Mouse (Mus musculus) forebrain, embryonic 12.5 days (tissue): ENCODE data around the gene Coq10a. TPM values are rescaled to one million over a fixed set of nuclear protein-coding genes. Genes with fewer than 3 reads are reported as not detected.

ENCODE experiments used
- ATAC-seq: fragments of 200-750 bp; cut with Nextera tagmentation; 2 replicates; pipeline ENCODE4 v1.8.0; 2017; ENCODE audit warnings: moderate TSS enrichment; ENCODE audit not compliant: low FRiP score
- H3K27ac ChIP-seq: fragments of 300-500 bp; sonication (generic); 2 replicates; pipeline ENCODE4 v1.5.1; 2016; ENCODE audit warnings: mild to moderate bottlenecking
- H3K27me3 ChIP-seq: fragments of 300-500 bp; sonication (generic); 2 replicates; pipeline ENCODE4 v1.6.1; 2016; ENCODE audit warnings: mild to moderate bottlenecking
- H3K36me3 ChIP-seq: fragments of 300-500 bp; sonication (generic); replicated peaks from 2 replicates; pipeline ENCODE4 v1.6.1; 2016; ENCODE audit warnings: mild to moderate bottlenecking
- H3K4me1 ChIP-seq: fragments of 300-500 bp; sonication (generic); 2 replicates; pipeline ENCODE4 v1.6.1; 2016
- H3K4me2 ChIP-seq: fragments of 300-500 bp; sonication (generic); 2 replicates; pipeline ENCODE4 v1.6.1; 2016; ENCODE audit warnings: mild to moderate bottlenecking, moderate library complexity
- H3K4me3 ChIP-seq: fragments of 300-500 bp; sonication (generic); replicated peaks from 2 replicates; pipeline ENCODE4 v1.5.1; 2016; ENCODE audit warnings: mild to moderate bottlenecking
- H3K9ac ChIP-seq: fragments of 300-500 bp; sonication (generic); 2 replicates; pipeline ENCODE4 v1.6.1; 2016; ENCODE audit warnings: mild to moderate bottlenecking
- H3K9me3 ChIP-seq: fragments of 300-500 bp; sonication (generic); 2 replicates; pipeline ENCODE4 v1.6.1; 2016
- WGBS: fragments of 180-500 bp; shearing (Covaris S2); methylation state at CpG from one replicate; pipeline ENCODE4 v1.1.7; 2016; 5-methylcytosine and 5-hydroxymethylcytosine counted together
- polyA plus RNA-seq: library from polyadenylated mRNA; unstranded; fragments of >200 nt; fragmentation: Nextera tagmentation; extraction: Ambion mirVana; gene quantifications from 2 replicates; pipeline ENCODE4 v1.2.1, GENCODE M21; 2016

Gene Coq10a
- polyA plus RNA-seq, 1 experiment from 2014 or later: 25.5 TPM

DNA sequence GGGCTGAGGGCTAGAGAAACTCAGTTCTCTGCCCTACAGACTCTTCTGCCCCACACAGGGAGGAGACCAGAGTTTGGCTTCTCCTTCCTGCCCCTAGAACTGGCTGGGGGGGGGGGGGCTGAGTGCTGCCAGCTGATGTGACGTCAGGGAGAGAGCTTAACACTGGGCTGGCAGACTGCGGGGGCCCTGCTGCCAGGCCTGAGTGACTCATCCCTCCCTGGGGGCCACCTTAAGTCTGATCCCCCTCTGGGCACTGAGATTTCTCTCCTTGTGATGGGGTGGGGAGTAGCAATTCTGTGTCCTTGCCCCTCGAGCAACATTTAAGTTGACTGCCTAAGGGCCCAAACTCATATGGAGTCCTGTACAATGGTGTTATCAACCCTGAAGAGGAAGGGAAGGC, 9.7 kb upstream of the Coq10a start:
- peak overlapping the region; percentile 100 for H3K4me3 ChIP-seq
- H3K36me3 ChIP-seq: peaks cover 51% of the 10 kb centered on the region
- peak overlapping the region; percentile 99 for H3K9ac ChIP-seq
- no peak for ATAC-seq
- peak overlapping the region; percentile 61 for H3K4me2 ChIP-seq
- WGBS: 80% methylated on average over 3 of the region's 3 CpGs
- no peaks in the 10 kb centered on the region for H3K27me3 ChIP-seq
- 0 out of 2 replicates have a peak overlapping the region, but pooled peaks have one; percentile 94 for H3K27ac ChIP-seq
- peaks cover 26% of the 10 kb centered on the region for H3K4me1 ChIP-seq
- H3K9me3 ChIP-seq: no peaks in the 10 kb centered on the region

DNA sequence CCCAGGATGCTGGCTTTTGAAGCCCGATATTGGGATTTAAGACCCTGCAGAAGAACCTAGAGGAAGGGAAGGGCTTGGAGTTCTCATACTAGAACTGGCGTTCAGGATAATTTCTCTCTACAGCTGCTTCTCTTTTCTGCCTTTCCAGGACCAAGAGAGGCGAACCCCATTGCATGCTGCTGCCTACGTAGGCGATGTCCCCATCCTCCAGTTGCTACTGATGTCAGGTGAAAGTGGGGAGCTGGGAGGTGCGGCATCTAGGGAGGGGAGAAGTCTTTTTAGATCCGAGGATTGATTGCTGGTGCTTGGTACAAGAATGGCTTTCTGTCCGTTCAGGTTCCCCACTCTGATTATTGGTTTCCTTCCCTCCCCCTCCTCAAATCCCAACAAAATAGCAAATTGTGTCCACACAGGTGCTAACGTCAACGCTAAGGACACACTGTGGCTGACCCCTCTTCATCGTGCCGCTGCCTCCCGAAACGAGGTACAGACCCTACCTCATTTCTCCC, 9.2 kb upstream of the Coq10a start:
- H3K4me2 ChIP-seq: peak overlapping the region; percentile 61
- H3K27ac ChIP-seq: peak overlapping the region; percentile 94
- ATAC-seq: no peak
- H3K9me3 ChIP-seq: no peaks in the 10 kb centered on the region
- H3K27me3 ChIP-seq: no peaks in the 10 kb centered on the region
- WGBS: 56% methylated on average over 14 of the region's 14 CpGs
- H3K4me1 ChIP-seq: peaks cover 26% of the 10 kb centered on the region
- peak overlapping the region; percentile 99 for H3K9ac ChIP-seq
- peaks cover 46% of the 10 kb centered on the region for H3K36me3 ChIP-seq
- H3K4me3 ChIP-seq: peak overlapping the region; percentile 100

DNA sequence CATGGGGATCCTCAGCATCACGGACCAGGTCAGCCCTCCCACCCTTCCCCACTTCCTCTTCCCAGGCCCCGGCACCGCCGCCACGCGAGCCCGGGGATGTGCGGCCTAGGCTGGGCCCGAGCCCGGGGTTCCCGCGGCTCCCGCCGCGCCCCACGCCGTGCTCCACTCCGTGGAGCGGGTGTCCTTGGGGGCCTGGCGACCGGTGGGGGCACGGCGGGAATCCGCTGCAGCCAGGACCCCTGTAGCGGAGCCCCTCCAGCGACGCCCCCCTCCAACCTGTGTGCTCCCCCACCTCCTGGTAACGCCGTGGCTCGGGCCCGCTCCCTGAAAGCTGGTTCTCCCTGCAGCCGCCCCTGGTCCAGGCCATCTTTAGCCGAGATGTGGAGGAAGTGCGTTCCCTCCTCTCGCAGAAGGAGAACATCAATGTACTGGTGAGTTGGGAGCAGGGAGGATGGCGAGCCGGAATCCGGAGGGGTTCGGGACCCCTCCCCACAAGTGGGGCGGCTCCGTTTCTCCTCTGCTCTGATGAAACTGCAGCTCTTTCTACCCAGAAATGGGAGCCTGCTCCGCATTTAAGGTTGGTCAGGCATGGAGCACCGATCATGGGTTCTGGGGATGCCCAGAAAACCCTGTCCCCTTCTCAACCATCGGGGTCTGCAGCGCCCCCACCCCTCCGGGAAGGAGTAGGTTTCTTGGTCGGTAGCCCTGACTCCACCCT, 8.6 kb upstream of the Coq10a start:
- Histone ChIP-seq H3K9me3 (no peaks in the 10 kb centered on the region), H3K36me3 (peaks cover 40% of the 10 kb centered on the region), H3K4me1 (peaks cover 26% of the 10 kb centered on the region), H3K4me3 (peak overlapping the region; percentile 100), H3K27me3 (no peaks in the 10 kb centered on the region), H3K4me2 (peak overlapping the region; percentile 61), H3K27ac (peak overlapping the region; percentile 94), H3K9ac (peak overlapping the region; percentile 99)
- under 1% methylated on average over 23 of the region's 47 CpGs for WGBS
- ATAC-seq: peak; percentile 82

DNA sequence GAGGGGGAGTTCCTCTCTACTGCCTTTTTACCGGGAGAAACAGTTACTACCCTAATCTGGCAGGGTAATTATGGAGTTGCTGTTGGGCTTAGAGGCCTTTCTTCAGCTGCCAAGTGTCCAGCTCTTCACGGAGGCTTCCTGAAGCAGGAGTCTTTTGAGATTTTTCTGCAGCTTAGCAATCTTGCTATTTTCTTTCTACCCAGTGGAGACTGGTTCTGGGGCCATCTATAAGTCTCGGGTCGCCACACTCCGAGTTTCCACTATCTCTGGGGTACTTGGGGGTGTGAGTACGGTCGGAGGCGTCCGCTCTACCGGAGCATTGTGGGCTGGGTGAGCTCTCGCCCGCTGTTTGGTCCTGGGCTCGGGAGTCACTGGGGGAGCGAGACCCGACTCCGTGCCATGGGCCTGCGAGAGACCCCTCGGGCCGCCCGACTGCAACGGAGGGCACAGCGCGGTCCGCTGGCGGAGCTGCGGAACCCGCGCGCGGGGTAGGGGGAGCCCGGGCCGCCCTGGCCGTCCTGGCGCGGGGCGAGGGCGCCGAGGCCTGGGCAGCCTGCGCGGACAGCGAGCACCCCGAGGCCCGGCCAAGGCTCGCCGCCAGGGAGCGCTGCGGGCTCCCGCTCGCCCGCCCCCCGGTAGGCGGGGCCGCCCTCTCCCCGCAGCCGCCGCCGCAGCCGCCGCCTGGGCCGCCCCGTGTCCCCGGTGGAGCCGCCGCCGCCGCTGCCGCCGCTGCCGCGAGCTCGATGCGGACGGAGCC, 7.8 kb upstream of the Coq10a start, which contains the start of gene Ankrd52:
Gene Ankrd52 (plus strand): TSS at position 661 of the 757 bp plus-strand sequence.
- peak; percentile 89 for ATAC-seq
- Histone ChIP-seq H3K9ac (peak within 1 kb of the TSS; percentile 99), H3K4me3 (peak within 1 kb of the TSS; percentile 100), H3K4me2 (peak within 1 kb of the TSS; percentile 61), H3K4me1 (peaks cover 26% of the 10 kb centered on the region), H3K36me3 (peaks cover 33% of the 10 kb centered on the region), H3K27ac (peak within 1 kb of the TSS; percentile 94), H3K27me3 (no peaks in the 10 kb centered on the region), H3K9me3 (no peaks in the 10 kb centered on the region)
- under 1% methylated on average over 45 of the region's 73 CpGs for WGBS

DNA sequence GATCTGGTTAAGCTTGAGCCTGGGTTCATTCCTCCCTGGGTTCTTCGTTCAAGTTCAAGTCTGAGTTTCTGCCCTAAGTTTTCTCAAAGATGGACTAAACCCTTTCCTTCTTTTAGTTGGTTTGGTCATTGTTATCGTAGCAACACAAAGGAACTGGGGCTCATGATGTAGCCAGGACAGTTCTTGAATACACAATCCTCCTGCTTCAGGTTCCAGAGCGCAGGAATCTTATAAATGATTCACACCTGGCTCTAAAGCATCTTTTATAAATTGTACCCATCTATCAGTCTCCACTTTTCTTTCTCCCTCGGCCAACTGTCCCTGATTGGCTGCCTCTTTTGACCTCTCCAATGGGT, 7.3 kb upstream of the Coq10a start:
- WGBS: 40% methylated on average over 4 of the region's 4 CpGs
- peak overlapping the region; percentile 100 for H3K4me3 ChIP-seq
- no peaks in the 10 kb centered on the region for H3K27me3 ChIP-seq
- H3K36me3 ChIP-seq: peaks cover 29% of the 10 kb centered on the region
- peak overlapping the region; percentile 99 for H3K9ac ChIP-seq
- peak overlapping the region; percentile 61 for H3K4me2 ChIP-seq
- peaks cover 26% of the 10 kb centered on the region for H3K4me1 ChIP-seq
- H3K27ac ChIP-seq: peak overlapping the region; percentile 94
- no peak for ATAC-seq
- H3K9me3 ChIP-seq: no peaks in the 10 kb centered on the region

DNA sequence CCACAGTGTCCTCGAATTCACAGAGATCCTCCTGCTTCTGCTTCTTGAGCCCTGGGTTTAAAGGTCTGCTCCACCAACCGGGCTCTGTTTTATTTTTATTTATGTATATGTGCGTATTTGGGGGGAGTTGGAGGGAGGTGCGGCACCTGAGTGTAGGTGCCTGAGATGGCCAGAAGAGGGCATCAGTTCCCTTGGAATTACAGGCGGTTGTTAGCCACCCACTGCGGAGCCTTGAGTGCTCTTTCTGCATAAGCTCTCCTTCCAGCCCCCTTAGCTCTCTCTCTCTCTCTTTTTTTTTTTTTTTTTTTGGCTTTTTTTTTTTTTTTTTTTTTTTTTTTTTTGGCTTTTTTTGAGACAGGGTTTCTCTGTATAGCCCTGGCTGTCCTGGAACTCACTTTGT, 5.6 kb upstream of the Coq10a start:
- Histone ChIP-seq H3K36me3 (peaks cover 12% of the 10 kb centered on the region), H3K4me2 (no peak overlapping the region), H3K27ac (no peak overlapping the region), H3K27me3 (0 out of 2 replicates have a peak, but pooled peaks cover 3% of the 10 kb centered on the region), H3K9me3 (no peaks in the 10 kb centered on the region), H3K4me3 (no peak overlapping the region), H3K9ac (no peak overlapping the region), H3K4me1 (peaks cover 29% of the 10 kb centered on the region)
- no peak for ATAC-seq
- WGBS: 83% methylated on average over 6 of the region's 6 CpGs

DNA sequence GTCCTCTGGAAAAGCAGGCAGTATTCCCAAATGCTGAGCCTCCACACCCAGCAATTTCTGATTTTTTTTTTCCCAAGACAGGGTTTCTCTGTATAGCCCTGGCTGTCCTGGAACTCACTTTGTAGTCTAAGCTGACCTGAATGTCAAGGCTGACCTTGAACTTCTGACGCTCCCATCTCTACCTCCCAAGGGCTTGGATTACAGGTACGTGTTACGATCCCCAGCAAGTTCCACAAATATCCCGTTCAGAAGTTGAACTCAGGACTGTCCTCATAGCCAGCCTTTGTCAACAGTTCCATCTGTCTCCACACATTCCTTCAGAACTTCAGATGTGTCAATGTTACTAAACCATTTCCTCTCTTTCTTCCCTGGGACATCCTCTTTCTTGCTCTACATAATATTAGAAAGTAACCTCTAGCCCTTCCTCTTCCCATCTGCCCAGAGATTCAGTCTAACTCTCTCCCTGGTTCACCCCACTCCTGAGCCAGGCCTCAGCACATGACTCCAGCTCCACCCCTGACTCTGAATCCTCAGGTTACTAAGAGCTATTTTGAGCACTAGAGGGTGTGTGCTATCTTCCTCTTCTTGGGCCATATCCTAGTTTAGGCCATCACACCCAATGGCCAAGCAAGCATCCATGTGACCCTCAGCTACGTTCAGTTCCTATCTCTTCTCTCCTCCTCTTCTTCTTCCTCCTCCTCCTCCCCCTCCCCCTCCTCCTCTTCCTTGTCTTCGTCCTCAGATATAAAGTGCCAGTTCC, 4.4 kb upstream of the Coq10a start:
- Histone ChIP-seq H3K4me1 (peaks cover 21% of the 10 kb centered on the region), H3K9me3 (no peaks in the 10 kb centered on the region), H3K4me3 (no peak overlapping the region), H3K9ac (no peak overlapping the region), H3K27me3 (0 out of 2 replicates have a peak, but pooled peaks cover 3% of the 10 kb centered on the region), H3K4me2 (no peak overlapping the region), H3K36me3 (peaks cover 1% of the 10 kb centered on the region; the same call in 1 of the 2 replicates), H3K27ac (no peak overlapping the region)
- no peak for ATAC-seq
- 82% methylated on average over 6 of the region's 6 CpGs for WGBS

DNA sequence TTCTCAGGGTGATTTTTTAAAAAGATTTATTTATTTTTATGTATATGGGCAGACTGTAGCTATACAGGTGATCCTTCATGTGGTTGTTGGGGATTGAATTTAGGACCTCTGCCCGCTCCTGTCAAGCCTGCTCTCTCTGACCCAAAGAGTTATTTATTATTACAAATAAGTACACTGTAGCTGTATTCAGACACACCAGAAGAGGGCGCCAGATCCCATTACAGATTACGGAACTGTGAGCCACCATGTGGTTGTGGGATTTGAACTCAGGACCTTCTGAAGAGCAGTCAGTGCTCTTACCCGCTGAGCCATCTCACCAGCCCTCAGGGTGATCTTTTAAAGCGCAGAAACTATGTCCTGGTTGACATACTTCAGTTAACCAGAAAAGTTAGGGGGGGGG, 3.3 kb upstream of the Coq10a start:
- H3K27ac ChIP-seq: no peak overlapping the region
- H3K9ac ChIP-seq: no peak overlapping the region
- H3K4me3 ChIP-seq: no peak overlapping the region
- no peaks in the 10 kb centered on the region for H3K36me3 ChIP-seq
- no peak overlapping the region for H3K4me2 ChIP-seq
- peaks cover 26% of the 10 kb centered on the region for H3K4me1 ChIP-seq
- H3K9me3 ChIP-seq: no peaks in the 10 kb centered on the region
- 76% methylated on average over 5 of the region's 5 CpGs for WGBS
- no peak for ATAC-seq
- H3K27me3 ChIP-seq: 0 out of 2 replicates have a peak, but pooled peaks cover 3% of the 10 kb centered on the region

DNA sequence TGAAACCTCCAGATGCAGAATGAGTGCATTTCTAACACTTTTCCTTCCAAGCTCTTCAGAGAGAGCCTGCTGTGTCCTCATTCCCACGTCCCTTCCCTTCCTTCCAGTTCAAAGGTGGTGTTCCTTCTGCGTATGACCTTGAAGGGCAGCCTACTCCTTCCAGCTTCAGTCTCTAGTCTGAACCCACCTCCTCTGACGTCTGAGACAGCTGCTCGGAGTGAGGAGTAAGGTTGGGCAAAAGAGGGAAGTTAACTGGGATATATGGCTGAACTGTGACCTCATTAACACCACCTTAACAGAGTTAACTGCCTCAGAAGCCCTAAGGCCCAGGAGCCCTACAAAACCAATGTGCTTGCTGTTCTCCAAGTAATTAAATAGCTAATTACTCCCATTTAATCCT, 1.8 kb upstream of the Coq10a start:
- 62% methylated on average over 4 of the region's 4 CpGs for WGBS
- Histone ChIP-seq H3K27ac (0 out of 2 replicates have a peak overlapping the region, but pooled peaks have one; percentile 1), H3K4me2 (no peak overlapping the region), H3K36me3 (0 out of 2 replicates have a peak, but pooled peaks cover 1% of the 10 kb centered on the region), H3K4me1 (peaks cover 18% of the 10 kb centered on the region), H3K27me3 (0 out of 2 replicates have a peak, but pooled peaks cover 3% of the 10 kb centered on the region), H3K9ac (0 out of 2 replicates have a peak overlapping the region, but pooled peaks have one; percentile 12), H3K9me3 (no peaks in the 10 kb centered on the region), H3K4me3 (no peak overlapping the region)
- ATAC-seq: no peak

DNA sequence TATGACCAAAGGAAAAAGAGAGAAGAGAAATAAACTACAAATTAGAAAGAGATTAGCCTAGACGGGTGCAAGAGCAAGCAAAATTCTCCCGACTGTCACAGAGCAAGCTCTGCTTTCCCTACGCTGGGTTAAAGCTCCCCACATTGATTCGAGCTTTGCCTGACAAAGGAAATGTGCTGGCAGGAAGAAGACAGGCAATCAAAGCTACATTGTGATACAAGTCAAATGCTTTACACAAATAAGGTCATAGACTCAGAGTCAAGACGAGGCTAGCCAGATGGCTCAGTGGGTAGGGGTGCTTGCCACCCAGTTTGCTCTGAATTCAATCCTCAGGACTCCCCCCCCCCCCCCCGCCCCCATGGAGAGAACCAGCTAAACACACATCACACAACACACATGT, 1.2 kb upstream of the Coq10a start:
- Histone ChIP-seq H3K4me2 (no peak overlapping the region), H3K27me3 (0 out of 2 replicates have a peak, but pooled peaks cover 3% of the 10 kb centered on the region), H3K4me3 (no peak overlapping the region), H3K9ac (no peak overlapping the region), H3K9me3 (no peaks in the 10 kb centered on the region), H3K4me1 (peaks cover 18% of the 10 kb centered on the region), H3K36me3 (peaks cover 7% of the 10 kb centered on the region), H3K27ac (peak overlapping the region; percentile 96; the same call in 1 of the 2 replicates)
- ATAC-seq: no peak
- WGBS: 52% methylated on average over 5 of the region's 6 CpGs

DNA sequence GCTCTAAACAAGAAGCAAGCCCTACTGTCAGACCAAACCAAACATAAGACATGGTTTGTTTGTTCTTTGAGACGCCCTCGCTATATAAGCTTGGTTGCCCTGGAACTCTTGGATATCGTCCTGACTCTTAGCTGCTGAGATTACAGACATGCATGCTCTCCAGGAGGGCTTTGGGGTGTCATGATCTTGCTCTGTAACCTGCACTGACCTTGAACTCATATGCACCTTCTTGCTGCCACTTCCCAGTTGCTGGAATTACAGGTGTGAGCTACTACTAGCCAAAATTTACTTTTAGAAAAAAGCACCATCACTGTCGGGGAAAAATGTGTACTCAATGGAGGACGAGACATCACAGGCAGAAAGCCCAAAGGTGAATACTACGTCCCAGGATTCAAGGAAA, 802 bp upstream of the Coq10a start:
- Histone ChIP-seq H3K4me3 (peak overlapping the region; percentile 65), H3K4me2 (peak overlapping the region; percentile 71), H3K36me3 (peaks cover 9% of the 10 kb centered on the region), H3K9me3 (no peaks in the 10 kb centered on the region), H3K4me1 (peaks cover 18% of the 10 kb centered on the region), H3K27ac (peak overlapping the region; percentile 96), H3K27me3 (0 out of 2 replicates have a peak, but pooled peaks cover 3% of the 10 kb centered on the region), H3K9ac (peak overlapping the region; percentile 69)
- ATAC-seq: no peak
- 78% methylated on average over 6 of the region's 6 CpGs for WGBS

DNA sequence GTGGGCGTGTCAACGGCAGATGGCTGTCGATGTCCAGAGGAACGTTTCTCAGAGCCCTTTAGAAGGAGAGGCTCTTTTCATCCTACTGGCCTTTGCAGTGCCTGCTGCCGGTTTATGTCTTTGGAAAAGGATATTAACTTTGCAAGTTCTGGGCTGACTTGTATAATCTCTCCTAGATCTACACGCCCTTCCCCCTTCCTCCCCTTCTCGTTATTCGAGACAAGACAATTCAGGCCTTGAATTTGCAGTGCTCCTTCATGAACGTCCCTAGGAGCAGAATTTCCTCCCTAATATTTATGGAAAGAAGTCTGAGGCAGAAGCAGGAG, 384 bp upstream of the Coq10a start:
- peaks cover 14% of the 10 kb centered on the region for H3K36me3 ChIP-seq
- H3K9ac ChIP-seq: peak overlapping the region; percentile 69
- 6% methylated on average over 9 of the region's 9 CpGs for WGBS
- ATAC-seq: no peak
- peak overlapping the region; percentile 96 for H3K27ac ChIP-seq
- H3K27me3 ChIP-seq: 0 out of 2 replicates have a peak, but pooled peaks cover 3% of the 10 kb centered on the region
- no peaks in the 10 kb centered on the region for H3K9me3 ChIP-seq
- peaks cover 18% of the 10 kb centered on the region for H3K4me1 ChIP-seq
- peak overlapping the region; percentile 65 for H3K4me3 ChIP-seq
- H3K4me2 ChIP-seq: peak overlapping the region; percentile 71
